Mouse (Mus musculus) forebrain, embryonic 16.5 days (tissue): ENCODE data around the gene Ldhc. TPM values are rescaled to one million over a fixed set of nuclear protein-coding genes. Genes with fewer than 3 reads are reported as not detected.

Source experiments
- ATAC-seq: fragments of 200-750 bp; cut with Nextera tagmentation; 2 replicates; pipeline ENCODE4 v1.8.0; 2017; ENCODE audit warnings: mild to moderate bottlenecking, moderate library complexity
- H3K27ac ChIP-seq: fragments of 300-500 bp; sonication (generic); 2 replicates; pipeline ENCODE4 v1.5.1; 2014; ENCODE audit warnings: low read length, control low read depth
- H3K27me3 ChIP-seq: fragments of 300-500 bp; sonication (generic); replicated peaks from 2 replicates; pipeline ENCODE4 v1.6.1; 2014; ENCODE audit warnings: low read length; ENCODE audit not compliant: control insufficient read depth, insufficient read depth
- H3K36me3 ChIP-seq: fragments of 300-500 bp; sonication (generic); 2 replicates; pipeline ENCODE4 v1.6.1; 2014; ENCODE audit not compliant: control insufficient read depth, insufficient read depth
- H3K4me1 ChIP-seq: fragments of 300-500 bp; sonication (generic); replicated peaks from 2 replicates; pipeline ENCODE4 v1.6.1; 2014; ENCODE audit warnings: low read length; ENCODE audit not compliant: control insufficient read depth, insufficient read depth
- H3K4me2 ChIP-seq: fragments of 300-500 bp; sonication (generic); 2 replicates; pipeline ENCODE4 v1.6.1; 2014; ENCODE audit warnings: mild to moderate bottlenecking, low read length, control low read depth
- H3K4me3 ChIP-seq: fragments of 300-500 bp; sonication (generic); replicated peaks from 2 replicates; pipeline ENCODE4 v1.5.1; 2014; ENCODE audit warnings: mild to moderate bottlenecking, low read length, control low read depth
- H3K9ac ChIP-seq: fragments of 300-500 bp; sonication (generic); replicated peaks from 2 replicates; pipeline ENCODE4 v1.6.1; 2014; ENCODE audit warnings: low read depth, low read length, control low read depth
- H3K9me3 ChIP-seq: fragments of 300-500 bp; sonication (generic); 2 replicates; pipeline ENCODE4 v1.6.1; 2016; ENCODE audit warnings: low read length; ENCODE audit not compliant: control insufficient read depth
- WGBS: fragments of 180-500 bp; shearing (Covaris S2); extraction: QIAGEN DNeasy Blood & Tissue Kit; methylation state at CpG from one replicate; pipeline ENCODE4 v1.1.7; 2014; 5-methylcytosine and 5-hydroxymethylcytosine counted together
- polyA plus RNA-seq: library from polyadenylated mRNA; unstranded; fragments of >200 nt; fragmentation: Nextera tagmentation; extraction: Ambion mirVana; gene quantifications from 2 replicates; pipeline ENCODE4 v1.2.1, GENCODE M21; 2015

The Ldhc gene
- polyA plus RNA-seq, 1 experiment from 2014 or later, result 0.20 TPM

DNA sequence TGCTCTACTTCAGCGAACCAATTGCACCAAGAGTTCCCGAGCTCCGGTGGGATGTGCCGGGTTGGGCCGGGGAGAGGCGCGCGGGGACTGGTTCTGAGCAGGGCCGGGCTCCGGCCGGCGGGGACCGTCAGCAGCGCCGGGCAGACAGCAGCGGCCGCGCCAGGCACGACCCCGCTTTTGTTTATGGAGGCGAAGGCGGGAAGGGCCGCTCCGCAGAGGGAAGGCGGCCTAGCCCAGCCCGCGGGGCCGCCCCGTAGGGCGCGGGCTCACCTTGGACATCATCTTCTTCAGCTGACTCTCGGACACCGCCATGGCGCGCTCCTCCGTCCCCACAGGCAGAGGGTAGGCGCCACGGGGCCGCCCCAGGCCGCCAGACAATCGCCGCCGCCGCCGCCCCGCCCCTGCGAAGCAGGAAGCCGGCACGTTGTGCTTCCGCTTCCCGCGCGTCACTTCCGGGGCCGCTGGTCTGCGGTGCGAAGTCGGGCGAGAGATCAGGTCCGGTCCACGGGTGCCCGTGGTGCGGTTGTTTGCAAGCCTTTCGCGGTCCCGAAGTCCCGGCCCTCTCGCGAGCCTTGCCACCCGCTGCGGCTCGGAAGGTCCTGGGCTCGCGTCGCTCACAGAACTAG, 58.7 kb downstream of the Ldhc start, which contains the start of gene Tsg101:
Gene Tsg101, minus strand, starts transcription at position 419 of the 626 bp plus-strand sequence.
- peak; percentile 96 for ATAC-seq
- peak within 1 kb of the TSS; percentile 99 for H3K4me3 ChIP-seq
- H3K36me3 ChIP-seq, result peaks cover 2% of the 10 kb centered on the region
- no peaks in the 10 kb centered on the region for H3K27me3 ChIP-seq
- H3K27ac ChIP-seq, result peak within 1 kb of the TSS; percentile 92
- no peaks in the 10 kb centered on the region for H3K9me3 ChIP-seq
- H3K4me2 ChIP-seq, result peak within 1 kb of the TSS; percentile 90
- H3K4me1 ChIP-seq, result peaks cover 28% of the 10 kb centered on the region
- WGBS, result under 1% methylated on average over 74 of the region's 75 CpGs
- H3K9ac ChIP-seq, result peak within 1 kb of the TSS; percentile 89

DNA sequence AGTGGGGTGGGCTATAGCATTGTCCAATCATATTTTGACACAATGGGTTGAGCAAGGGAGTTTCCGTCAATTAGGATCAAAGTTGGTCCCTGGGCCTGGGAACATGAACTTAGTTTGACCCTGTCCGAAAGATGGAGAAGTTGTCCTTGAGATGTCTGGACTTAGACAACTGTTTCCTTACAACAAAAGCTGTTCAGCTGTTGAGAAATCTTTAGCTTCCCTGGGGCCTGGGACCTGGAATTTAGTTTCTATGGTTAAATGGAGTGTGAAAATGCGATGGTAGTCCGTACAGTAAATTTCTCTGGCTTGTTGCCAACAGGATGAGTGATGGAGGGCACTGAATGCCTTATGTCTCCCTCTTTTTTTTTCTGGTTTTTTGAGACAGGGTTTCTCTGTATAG, 61.1 kb downstream of the Ldhc start:
- H3K27me3 ChIP-seq, result no peaks in the 10 kb centered on the region
- no peak overlapping the region for H3K27ac ChIP-seq
- H3K36me3 ChIP-seq, result peaks cover 2% of the 10 kb centered on the region; the same call in 1 of the 2 replicates
- H3K4me3 ChIP-seq, result no peak overlapping the region
- H3K9ac ChIP-seq, result no peak overlapping the region
- H3K9me3 ChIP-seq, result no peaks in the 10 kb centered on the region
- WGBS, result 76% methylated on average over 4 of the region's 4 CpGs
- H3K4me1 ChIP-seq, result peaks cover 20% of the 10 kb centered on the region
- ATAC-seq, result no peak
- no peak overlapping the region for H3K4me2 ChIP-seq

Other genes with a start within 250 kb of the Ldhc start
- gene Sergef, start 221.4 kb upstream of the Ldhc start, polyA plus RNA-seq, result 27.2 and 32.6 TPM in 2 replicates
- 0.35 and 0.93 TPM in 2 replicates for gene Tph1, start 188.7 kb upstream of the Ldhc start, polyA plus RNA-seq
- gene Saal1, start 150.5 kb upstream of the Ldhc start, polyA plus RNA-seq, result 20.8 and 22.3 TPM in 2 replicates
- gene Saa3, start 145.5 kb upstream of the Ldhc start, polyA plus RNA-seq, result 0.33 TPM in 1 of 2 replicates, not detected in the other
- not detected in 2 replicates for gene Saa4, start 128.6 kb upstream of the Ldhc start, polyA plus RNA-seq
- gene Saa1, start 118.2 kb upstream of the Ldhc start, polyA plus RNA-seq, result not detected in 2 replicates
- not detected in 2 replicates for gene Saa2, start 109.4 kb upstream of the Ldhc start, polyA plus RNA-seq
- gene Hps5, start 65.1 kb upstream of the Ldhc start, polyA plus RNA-seq, result 16.9 and 17.7 TPM in 2 replicates
- gene Gtf2h1, start 65.1 kb upstream of the Ldhc start, polyA plus RNA-seq, result 52.3 and 56.7 TPM in 2 replicates
- gene Ldha, start 19.7 kb upstream of the Ldhc start, polyA plus RNA-seq, result 782 and 824 TPM in 2 replicates
- gene Tsg101, start 58.8 kb downstream of the Ldhc start, polyA plus RNA-seq, result 424 and 426 TPM in 2 replicates
- gene Uevld, start 97.3 kb downstream of the Ldhc start, polyA plus RNA-seq, result 7.7 and 8.9 TPM in 2 replicates
- not detected in 2 replicates for gene Gm9999, start 122.4 kb downstream of the Ldhc start, polyA plus RNA-seq
- 11.2 and 14.3 TPM in 2 replicates for gene Spty2d1, start 147.2 kb downstream of the Ldhc start, polyA plus RNA-seq
- gene Tmem86a, start 189.4 kb downstream of the Ldhc start, polyA plus RNA-seq, result 27.7 and 27.9 TPM in 2 replicates